Mouse (Mus musculus) left cerebral cortex, adult 8-10 months (tissue): ENCODE results near the gene Trir. TPM values are rescaled to one million over a fixed set of nuclear protein-coding genes. Genes with fewer than 3 reads are reported as not detected.
A peak's percentile ranks its signal among the peaks of the same experiment; 100 is the strongest.

Source experiments
- DNase-seq, 2 experiments: peaks; one replicate each; pipeline ENCODE4 v3.0.0; 2022; ENCODE audit warnings: low spot score in 2 of 2
- total RNA-seq, 4 experiments: library from RNA; stranded (reverse); gene quantifications; 2 replicates each; pipeline ENCODE4 v1.2.4; 2022

The Trir gene
- total RNA-seq, 4 experiments from 2014 or later: 100 to 127 (median 115) TPM

DNA sequence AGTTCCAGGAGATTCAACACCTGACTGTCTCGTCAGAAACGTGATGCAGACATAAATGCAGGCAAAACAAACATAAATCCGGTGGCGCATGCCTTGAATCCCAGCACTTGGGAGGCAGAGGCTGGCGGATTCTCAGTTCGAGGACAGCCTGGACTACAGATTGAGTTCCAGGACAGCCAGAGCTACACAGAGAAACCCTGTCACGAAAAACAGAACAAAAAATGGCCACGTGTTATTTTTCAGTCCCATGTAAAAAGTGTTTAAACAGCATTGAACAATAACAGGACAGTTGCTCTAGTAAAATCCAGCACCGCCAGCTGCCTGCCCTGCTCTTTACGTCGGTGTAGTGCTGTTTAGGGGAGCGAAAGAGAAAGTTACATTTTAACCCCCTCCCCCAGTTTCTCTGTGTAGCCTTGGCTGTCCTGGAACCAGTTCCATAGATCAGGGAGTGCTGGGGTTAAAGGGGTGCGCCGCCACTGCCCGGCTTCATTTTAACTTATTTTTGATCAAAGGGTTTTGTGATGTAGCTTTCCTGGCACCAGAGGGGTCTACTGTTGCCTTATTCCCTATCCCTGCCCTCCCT lies 9.2 kb downstream of the Trir start:
- no peak for DNase-seq

GRCm38 (mm10) chr8:85036381-85036717 lies 9.7 kb downstream of the Trir start:
- no peak for DNase-seq

GRCm38 (mm10) chr8:85036718-85037365 lies 10.2 kb downstream of the Trir start, which contains the start of gene Tnpo2:
Gene Tnpo2, plus strand, starts transcription at chr8:85036915.
- DNase-seq: peak; percentile 72 to 95

- DNase-seq: no peak
Measured at GRCm38 (mm10) chr8:85037366-85037680, 10.7 kb downstream of the Trir start.

GRCm38 (mm10) chr8:85037681-85038531 lies 11.3 kb downstream of the Trir start:
- DNase-seq: peak; percentile 57 to 59

GRCm38 (mm10) chr8:85043619-85044018 lies 17.0 kb downstream of the Trir start:
- no peak for DNase-seq

DNA sequence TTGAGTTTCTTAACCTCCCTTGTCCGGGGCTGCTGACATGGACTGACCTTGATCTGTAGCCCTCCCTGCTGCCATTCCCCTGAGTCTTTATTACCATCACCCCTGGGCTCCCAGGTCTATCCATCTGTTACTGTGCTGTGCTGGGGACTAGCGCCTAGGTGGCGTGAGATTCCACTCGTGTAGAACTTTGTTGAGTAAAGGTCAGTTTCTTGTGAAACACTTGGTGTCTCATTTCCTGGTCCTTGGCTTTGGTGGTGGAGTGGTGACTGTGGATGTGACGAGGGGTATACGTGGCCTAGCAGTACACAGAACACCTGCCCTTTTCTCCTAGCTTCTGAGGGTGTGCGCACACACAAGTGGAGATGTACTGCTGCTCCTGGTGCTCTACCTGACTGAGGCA lies 30.7 kb downstream of the Trir start:
- no peak for DNase-seq

- DNase-seq: peak; percentile 84 to 91
Measured at GRCm38 (mm10) chr8:85059879-85060616, 33.4 kb downstream of the Trir start, which contains the start of gene Fbxw9. Gene Fbxw9, plus strand, starts transcription at chr8:85060055.

DNA sequence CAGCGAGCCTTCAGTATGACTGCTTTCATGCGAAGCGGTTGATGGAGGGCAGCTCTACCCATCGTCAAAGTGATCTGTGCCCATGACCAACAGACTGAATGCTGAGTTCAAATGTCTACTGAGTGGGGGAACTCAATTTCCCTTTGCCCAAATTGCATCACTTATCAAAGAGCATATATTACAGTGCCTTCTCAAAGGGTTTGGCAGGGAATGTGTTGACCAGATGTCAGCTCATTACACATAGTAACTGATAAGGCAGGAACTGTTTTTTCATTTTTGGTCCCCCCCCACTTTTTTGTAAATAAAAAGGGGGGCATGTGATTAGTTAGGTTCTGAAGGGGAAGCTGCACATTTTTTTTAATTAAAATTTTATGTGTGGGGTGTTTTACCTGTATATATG lies 36.0 kb downstream of the Trir start:
- no peak for DNase-seq

- DNase-seq: no peak
Measured at GRCm38 (mm10) chr8:85065213-85065612, 38.6 kb downstream of the Trir start.

DNA sequence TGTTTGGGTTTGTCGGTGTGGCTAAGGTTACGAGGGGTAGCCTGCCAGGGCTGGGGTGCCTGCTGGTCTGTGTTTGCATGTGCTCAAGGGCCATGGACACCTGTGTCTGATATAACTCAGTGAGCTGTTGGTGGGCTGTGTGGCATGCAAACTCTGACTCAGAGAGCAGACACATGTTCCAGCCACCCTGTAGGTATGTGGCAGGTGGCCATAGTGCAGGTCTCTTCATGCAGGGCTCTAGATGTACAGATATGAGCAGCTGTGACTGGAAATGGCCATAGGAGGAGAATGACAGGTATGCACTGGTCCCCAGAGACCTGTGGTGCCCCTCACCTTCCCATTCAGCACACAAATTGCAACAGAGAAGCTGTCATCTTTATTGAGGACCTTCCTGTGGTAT lies 40.5 kb downstream of the Trir start:
- no peak for DNase-seq

DNA sequence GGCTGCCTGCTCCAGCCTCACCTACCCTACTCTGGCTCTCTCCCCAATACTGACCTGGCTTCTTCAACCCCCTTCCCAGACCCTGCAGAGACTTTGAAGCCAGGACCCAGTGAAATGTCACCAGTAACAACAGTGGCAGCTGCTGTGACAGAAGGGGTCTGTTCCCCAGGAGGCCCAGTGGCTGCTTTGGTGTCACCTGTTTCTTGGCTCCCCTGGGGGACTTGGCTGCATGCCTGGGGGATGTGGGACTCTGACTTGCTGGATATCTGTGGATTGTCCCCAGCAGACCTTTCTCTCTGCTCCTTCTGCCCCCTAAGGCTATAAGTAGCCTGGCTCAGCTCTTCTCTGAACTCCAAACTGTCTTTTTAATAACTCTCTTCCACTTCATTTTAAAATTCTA lies 41.4 kb downstream of the Trir start, which contains the start of gene Gm5741:
Gm5741 (minus strand) TSS at position 1 of the 400 bp plus-strand sequence.
- DNase-seq: no peak

DNA sequence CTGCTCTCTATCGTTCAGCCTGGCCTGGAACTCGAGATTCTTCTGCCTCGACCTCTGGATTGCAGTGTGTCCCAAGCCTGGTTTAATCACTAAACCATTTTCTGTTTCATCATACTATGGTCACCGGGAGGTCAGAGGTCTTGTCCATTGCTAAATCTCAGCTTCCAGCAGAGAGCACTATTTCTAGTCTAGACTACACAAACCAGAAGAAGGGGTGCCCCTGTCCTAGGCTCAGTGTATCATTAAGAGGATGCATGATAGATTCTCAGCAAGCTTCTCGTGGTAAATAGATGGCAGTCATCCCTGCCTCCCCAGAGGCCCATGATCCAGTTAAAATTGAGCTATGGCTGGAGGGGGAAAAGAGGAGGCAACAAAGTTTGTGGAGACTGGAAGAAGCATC lies 44.4 kb downstream of the Trir start:
- DNase-seq: no peak

GRCm38 (mm10) chr8:85071514-85072281 lies 45.1 kb downstream of the Trir start, which contains the start of gene Dhps:
Gene Dhps, plus strand, starts transcription at chr8:85071757.
- peak; percentile 79 to 91 for DNase-seq

DNA sequence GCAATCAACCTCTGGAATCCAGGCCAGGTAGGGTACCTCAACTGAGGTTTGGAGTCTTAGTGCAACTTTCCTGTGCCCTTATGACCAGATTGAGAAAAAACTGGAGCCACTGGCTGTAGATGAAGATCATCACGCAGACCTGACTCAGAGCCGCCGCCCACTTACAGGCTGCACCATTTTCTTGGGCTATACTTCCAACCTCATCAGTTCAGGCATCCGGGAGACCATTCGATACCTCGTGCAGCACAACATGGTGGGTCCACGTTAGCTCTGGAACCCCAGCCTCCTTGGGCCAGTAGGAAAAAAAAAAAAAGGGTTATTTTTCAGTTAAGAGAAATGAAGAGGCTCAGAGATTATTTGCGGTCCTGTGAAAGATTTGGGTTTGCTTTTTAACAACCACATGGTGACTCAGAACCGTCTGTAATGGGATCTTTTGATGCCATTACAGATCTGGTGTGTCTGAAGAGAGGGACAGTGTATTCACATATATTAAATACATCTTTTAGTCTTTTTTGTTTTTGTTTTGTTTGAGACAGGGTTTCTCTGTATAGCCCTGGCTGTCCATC lies 45.8 kb downstream of the Trir start:
- no peak for DNase-seq

DNA sequence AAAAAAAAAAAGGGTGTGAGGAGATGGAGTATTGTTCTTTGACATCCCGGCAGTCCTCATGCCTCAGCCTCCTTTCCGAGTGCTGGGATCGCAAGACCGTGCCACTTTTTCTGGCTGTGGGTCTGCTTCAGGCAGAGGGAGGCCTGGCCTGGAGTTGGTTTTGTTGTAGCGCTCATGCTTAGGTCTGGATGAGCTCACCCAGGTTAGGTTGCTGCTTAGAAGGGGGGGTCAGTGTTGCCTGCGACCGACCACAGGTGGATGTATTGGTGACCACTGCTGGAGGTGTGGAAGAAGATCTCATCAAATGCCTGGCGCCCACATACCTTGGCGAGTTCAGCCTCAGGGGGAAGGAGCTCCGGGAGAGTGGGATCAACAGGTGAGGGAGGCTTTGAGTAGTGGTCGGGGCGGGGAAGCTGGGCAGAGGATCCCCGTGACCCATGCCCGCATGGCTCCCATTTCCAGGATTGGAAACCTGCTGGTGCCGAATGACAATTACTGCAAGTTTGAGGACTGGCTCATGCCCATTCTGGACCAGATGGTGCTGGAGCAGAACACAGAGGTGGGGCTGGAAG lies 46.5 kb downstream of the Trir start:
- DNase-seq: no peak

- no peak for DNase-seq
Measured at GRCm38 (mm10) chr8:85074167-85074566, 47.5 kb downstream of the Trir start.

- DNase-seq: no peak
Measured at GRCm38 (mm10) chr8:85074617-85075016, 48.0 kb downstream of the Trir start.

DNA sequence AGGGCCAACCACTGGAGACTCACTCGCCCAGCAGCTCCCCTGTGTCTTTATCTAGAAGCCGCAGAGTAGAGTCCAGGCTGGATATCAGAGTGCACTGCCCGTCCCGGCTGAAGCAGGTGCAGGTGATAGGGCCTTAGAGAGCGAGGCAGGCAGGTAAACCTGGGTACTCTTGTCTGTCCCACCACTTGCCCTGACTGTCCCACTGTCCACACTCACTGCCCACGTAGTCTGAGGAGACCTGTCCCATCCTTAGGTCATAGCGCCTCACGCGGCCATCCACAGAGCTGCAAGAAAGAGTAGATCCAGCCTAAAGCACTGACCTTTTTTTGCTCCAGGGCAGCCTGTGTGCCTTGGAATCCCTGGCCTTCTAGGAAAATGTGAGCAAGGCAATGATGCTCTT lies 49.4 kb downstream of the Trir start:
- DNase-seq: no peak

DNA sequence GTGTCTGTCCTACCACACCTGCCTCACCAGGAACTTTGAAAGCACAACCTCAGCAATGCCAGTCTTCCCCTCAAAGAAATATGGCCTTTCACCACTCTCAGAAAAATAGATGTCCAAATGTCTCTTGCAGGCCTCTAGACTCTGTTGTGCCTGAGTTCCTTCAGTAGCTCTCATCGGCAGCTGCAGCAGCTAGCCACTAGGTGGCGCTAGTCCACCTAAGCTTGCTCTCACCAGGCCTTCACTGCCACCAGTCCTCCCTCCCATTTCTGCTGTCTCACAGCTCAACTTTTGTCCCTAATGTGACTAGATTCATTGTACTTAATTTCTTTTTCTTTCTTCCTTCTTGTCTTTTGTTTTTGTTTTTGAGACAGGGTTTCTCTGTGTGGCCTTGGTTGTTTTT lies 50.4 kb downstream of the Trir start:
- DNase-seq: no peak
